Mouse (Mus musculus): ENCODE data around the gene Ppt2.

DNA sequence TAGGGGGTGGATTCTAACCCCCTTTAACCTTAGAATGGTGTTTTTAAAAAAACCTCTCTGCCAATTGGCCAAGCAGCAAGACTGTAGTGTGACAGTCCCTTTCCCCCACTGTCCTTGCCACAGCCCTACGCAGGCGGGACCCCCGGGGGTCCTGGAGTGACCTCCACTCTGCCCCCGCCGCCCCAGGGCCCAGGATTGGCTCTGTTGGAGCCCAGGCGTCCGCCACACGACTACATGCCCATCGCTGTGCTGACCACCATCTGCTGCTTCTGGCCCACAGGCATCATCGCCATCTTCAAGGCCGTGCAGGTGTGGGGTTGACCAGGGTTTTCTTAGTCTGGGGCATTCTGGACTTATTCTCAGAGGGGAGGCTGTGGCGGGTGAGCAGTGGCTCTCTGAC, 3.3 kb upstream of the Ppt2 start:
- TF ChIP-seq CTCF (IDR thresholded peaks at IDR 0.05; ENCODE audit: low read depth, low read length) (no peak), POLR2A (IDR thresholded peaks at IDR 0.05; ENCODE audit: borderline replicate concordance, low read depth, low read length) (no peak)

Data from bone marrow macrophage, adult 2 months (primary cell).